Mouse (Mus musculus): ENCODE data around the gene Fam131c.
A peak's percentile ranks its signal among the peaks of the same experiment; 100 is the strongest.

The Fam131c gene

GRCm38 (mm10) chr4:141415924-141416323, 47.9 kb downstream of the Fam131c start, which contains the start of gene Clcnkb:
TSS of gene Clcnkb (minus strand) at chr4:141416014.
- no peak for DNase-seq

DNA sequence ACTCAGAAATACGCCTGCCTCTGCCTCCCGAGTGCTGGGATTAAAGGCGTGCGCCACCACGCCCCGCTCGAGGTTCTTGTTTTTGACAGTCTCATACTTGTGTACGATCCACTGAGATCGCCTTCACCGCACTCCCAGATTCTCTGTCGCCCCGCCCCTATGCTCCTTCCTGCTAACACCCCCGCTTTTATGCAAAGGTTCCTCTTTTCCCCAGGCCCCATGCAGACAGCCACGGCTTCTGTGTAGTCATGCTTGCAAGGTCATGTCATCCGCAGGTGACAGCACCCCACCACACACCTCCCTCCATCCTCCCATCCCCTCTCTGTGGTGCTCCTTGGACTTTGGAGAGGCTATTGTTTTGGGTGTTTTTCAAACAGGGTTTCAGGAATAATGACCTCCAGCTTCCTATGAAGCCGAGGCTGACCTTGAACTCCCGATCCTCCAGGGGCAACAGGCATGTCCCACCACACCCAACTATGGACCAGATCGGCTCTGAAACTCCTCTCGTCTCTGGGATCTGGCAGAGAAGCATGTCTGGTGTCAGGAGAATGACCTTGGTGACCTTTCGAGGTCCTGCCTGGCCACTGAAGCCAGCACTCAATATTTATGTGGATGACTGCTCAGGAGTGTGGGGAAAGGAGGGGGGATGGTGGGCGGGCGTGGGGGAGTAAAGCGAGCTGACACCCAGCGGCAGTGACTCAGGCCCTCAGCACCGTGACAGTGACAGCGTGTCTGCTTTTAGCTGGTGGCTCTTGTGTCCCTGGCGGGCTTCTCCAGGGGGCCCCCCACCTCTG, 51.6 kb downstream of the Fam131c start:
- DNase-seq, result no peak

GRCm38 (mm10) chr4:141420192-141420829, 52.3 kb downstream of the Fam131c start, which contains the start of gene Hspb7:
TSS of gene Hspb7 (plus strand) at chr4:141420779.
- DNase-seq, result no peak

DNA sequence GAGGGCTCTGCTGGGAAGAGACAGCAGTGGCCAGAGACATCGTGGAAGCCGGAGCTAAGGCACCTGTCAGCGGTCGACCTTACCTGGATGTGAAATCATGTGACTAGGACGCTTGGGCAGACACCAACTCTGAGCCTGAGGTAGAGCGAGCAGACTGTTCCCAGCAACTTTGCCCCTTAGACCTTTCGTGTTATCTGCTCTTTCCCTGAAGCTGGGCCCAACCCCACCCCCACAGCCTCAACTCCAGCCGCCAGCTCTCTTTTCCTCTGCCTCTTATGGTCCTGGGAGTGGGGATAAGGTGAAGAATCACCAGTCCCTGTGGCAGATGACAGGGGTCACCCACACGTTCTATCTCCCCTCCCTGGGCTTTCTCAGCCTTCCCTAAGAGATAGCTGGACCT, 52.9 kb downstream of the Fam131c start:
- no peak for DNase-seq

DNA sequence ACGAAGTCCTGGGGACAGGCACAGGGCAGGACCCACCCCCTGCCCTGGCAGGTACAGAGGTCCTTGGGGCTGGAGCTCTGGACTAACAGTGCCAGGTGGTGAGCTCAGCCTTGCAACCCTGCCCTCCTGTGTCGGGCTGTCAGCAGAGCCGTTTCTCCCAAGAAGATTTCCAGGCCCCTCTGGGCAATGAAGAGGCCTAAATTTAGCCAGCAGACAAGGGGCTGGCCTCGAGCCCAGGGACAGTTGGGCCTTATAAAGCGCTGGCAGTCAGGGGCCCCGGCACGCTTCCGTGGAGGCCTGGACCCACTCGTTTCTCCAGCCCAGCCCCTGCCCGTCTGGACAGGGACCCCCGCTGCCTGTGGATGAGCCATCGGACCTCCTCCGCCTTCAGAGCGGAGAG, 53.4 kb downstream of the Fam131c start:
- DNase-seq, result no peak

GRCm38 (mm10) chr4:141422841-141423240, 54.8 kb downstream of the Fam131c start:
- no peak for DNase-seq

- DNase-seq, result no peak
Observed at GRCm38 (mm10) chr4:141423288-141423687, 55.3 kb downstream of the Fam131c start.

DNA sequence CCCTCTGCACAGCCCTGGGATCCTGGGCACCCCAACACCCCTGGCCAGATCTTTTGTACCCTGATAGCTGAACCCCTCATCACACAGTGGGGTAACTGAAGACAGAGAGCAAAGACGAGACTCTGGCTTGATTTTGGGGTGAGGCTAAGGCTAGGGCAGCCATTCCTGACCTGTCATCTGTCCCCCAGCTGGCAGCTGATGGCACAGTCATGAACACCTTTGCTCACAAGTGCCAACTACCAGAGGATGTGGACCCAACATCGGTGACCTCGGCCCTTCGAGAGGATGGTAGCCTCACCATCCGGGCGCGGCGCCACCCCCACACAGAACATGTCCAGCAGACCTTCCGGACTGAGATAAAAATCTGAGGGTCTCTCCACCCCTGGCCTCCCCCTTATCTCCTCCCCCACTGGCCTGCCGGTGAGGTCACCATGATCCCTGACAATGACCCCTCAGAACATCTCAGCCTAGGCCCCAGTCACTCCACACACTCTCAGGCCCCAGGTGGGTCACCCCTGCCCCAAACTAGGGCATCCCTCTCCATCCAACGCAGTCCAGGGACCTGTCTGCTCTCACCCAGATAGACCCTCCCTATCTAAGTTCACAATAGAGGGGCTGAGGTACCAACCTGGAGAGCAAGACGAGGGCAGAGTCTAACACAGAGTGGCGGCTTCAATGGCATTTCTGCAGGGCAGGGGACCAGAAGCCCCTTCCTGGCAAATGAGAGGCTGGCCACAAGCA, 55.8 kb downstream of the Fam131c start:
- DNase-seq, result no peak

- DNase-seq, result no peak
Observed at GRCm38 (mm10) chr4:141425484-141426479, 57.8 kb downstream of the Fam131c start.

DNA sequence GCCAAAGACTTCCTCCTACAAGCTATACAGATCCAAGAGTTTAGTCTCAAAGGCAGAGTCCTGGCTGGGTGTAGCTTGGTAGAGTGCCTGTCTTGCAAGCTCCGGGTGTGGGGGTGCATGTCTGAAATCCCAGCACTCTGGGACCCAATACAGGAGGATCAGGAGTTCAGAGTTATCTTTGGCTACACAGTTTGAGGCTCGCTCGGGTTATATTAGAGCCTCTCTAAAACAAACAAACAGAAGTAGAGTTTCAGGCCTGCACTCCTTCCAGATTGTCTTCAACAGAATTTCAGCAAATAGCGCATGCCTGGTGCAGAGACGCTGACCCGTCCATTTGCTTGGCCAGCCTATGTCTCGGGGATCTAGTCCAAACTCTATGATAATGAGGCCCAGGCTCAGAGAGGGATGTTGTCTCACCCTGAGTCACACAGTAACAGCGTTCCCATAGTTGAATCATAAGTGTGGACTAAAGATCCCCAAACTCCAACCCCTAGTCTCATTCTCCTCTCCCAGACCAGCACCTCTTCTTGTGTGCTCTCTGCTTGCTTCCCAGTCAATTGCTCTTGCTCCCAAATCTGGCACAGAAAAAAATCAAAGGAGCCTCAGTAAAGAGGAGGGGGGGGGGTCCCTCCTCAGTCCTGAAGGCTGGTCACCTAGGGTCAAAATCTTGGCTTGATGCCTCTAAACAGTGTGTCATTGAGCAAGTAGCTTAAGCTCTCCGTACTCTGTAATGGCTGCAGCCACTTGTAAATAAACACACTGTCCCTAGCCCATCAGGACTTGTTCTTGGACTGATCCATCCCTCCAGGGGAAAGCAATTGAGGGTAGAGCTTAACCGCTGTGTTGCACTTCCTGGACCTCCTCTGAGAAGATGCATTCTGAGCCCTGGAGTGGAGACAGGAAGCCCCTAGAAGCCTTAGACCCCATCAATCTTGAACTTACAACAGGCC, 59.1 kb downstream of the Fam131c start:
- no peak for DNase-seq

- no peak for DNase-seq
Observed at GRCm38 (mm10) chr4:141427921-141428320, 59.9 kb downstream of the Fam131c start.

DNA sequence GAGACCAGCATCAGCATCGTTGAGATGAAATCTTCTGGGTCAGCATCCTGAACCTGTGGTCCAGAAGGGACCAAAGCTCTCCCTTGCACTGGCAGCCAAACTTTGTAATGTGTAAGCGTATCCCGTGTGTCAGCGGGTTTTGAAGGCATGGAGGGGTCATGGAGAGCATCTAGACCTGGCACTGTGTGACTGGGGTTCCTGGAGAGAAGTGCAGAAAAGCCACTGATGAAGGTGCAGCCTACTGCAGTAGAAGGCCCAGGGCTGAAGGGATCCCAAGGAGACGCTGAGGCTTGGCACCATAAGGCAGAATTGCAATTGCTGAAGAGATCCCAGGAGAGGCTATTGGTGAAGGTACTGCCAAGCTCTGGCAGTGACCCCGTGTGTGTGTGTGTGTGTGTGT, 61.4 kb downstream of the Fam131c start:
- no peak for DNase-seq

- no peak for DNase-seq
Observed at GRCm38 (mm10) chr4:141429847-141430246, 61.8 kb downstream of the Fam131c start.

GRCm38 (mm10) chr4:141430997-141431396, 63.0 kb downstream of the Fam131c start:
- peak; percentile 69 for DNase-seq

GRCm38 (mm10) chr4:141432666-141433065, 64.6 kb downstream of the Fam131c start:
- DNase-seq, result no peak

DNA sequence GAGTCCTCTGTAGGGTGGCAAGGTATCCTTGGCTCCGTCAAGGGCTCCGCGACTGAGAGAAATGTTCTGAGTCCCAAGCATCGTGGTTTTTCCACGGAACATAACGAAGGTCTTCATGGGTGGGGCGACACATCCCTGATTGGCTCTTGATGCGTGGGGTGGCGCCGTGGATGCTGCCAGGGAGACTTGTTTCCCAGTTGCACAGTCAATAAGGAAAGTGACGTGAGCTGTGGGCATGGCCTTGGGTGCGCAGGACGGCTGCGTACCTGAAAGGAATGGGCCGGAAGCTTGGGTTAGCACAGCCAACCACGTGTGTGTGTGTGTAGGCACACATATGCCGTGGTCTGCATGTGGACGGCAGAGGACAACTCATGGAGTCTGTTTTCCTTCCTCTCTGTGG, 65.2 kb downstream of the Fam131c start:
- DNase-seq, result no peak
